In genomic region chr12:81751116-81751515, GRCm38 (mm10) we compare ENCODE assay signal across 17 mouse cellular contexts. TPM values are rescaled to one million over a fixed set of nuclear protein-coding genes. Genes with fewer than 3 reads are reported as not detected.
A peak's percentile ranks its signal among the peaks of the same experiment; 100 is the strongest.
DNase-seq lines count a peak whose midpoint lies in the region; ATAC-seq and TF ChIP-seq lines count a peak whose summit lies in the region.
"Had no signal": no experiment of that assay in that cellular context is flagged by ENCODE, and none has a peak within 500 bp of the region (broad histone marks: within the 10 kb centered on the region; RNA-seq: fewer than 3 reads in every experiment).

No protein-coding gene starts in this region.

- peaks cover 23% of the 10 kb centered on the region for H3K4me1 ChIP-seq in liver, postnatal 0 days (ENCODE audit: insufficient read depth)
- H3K4me1 ChIP-seq in neural tube, embryonic 15.5 days, result peaks cover 17% of the 10 kb centered on the region
- H3K4me1 ChIP-seq: heart, embryonic 12.5 days; liver, embryonic 13.5 days had no signal

- no peaks in the 10 kb centered on the region for H3K27me3 ChIP-seq in liver, postnatal 0 days (ENCODE audit: insufficient read depth, low read length)
- H3K27me3 ChIP-seq in neural tube, embryonic 15.5 days (replicated peaks), result no peaks in the 10 kb centered on the region
- H3K27me3 ChIP-seq: embryonic facial prominence, embryonic 15.5 days; heart, embryonic 12.5 days; liver, embryonic 13.5 days had no signal

- no peaks in the 10 kb centered on the region for H3K36me3 ChIP-seq in liver, postnatal 0 days (replicated peaks; ENCODE audit: insufficient read depth, low read length)
- H3K36me3 ChIP-seq in neural tube, embryonic 15.5 days, result no peaks in the 10 kb centered on the region
- H3K36me3 ChIP-seq: embryonic facial prominence, embryonic 15.5 days; heart, embryonic 12.5 days; hindbrain, embryonic 10.5 days; liver, embryonic 13.5 days had no signal

- no peak for DNase-seq in liver, postnatal 0 days
- DNase-seq in liver, result no peak
- DNase-seq in naive thymus-derived CD4-positive, alpha-beta T cell, adult 2 months (ENCODE audit: low read depth), result peak; percentile 13
- DNase-seq in urinary bladder, postnatal 36 days (ENCODE audit: low spot score in 2 of 2), result no peak
- no peak for DNase-seq in layer of hippocampus, adult 11-12 months (ENCODE audit: low spot score)
- DNase-seq: gastrocnemius, adult 2 months; kidney, adult 11 months; liver, embryonic 13.5 days; spleen, adult 18-20 months; thymus, postnatal 14 days had no signal

- ATAC-seq in liver, postnatal 0 days, result no peak
- peak; percentile 54 for ATAC-seq in CD4-positive, CD25-positive, alpha-beta regulatory T cell, adult 4 months
- ATAC-seq in common myeloid progenitor, adult 5-6 weeks (replicated peaks; ENCODE audit: low read depth, poor library complexity, severe bottlenecking), result peak; percentile 56
- ATAC-seq in neural tube, embryonic 15.5 days (ENCODE audit: low FRiP score), result no peak
- ATAC-seq: forebrain, embryonic 14.5 days had no signal

- no peaks in the 10 kb centered on the region for H3K9me3 ChIP-seq in liver, postnatal 0 days (ENCODE audit: low read length)
- no peaks in the 10 kb centered on the region for H3K9me3 ChIP-seq in neural tube, embryonic 15.5 days (replicated peaks)
- H3K9me3 ChIP-seq: embryonic facial prominence, embryonic 15.5 days; heart, embryonic 12.5 days; hindbrain, embryonic 10.5 days; liver, embryonic 13.5 days had no signal

- 31% methylated on average over 4 of the region's 4 CpGs for WGBS in liver, postnatal 0 days (ENCODE audit: insufficient replicate concordance)
- WGBS in neural tube, embryonic 15.5 days, result 81% methylated on average over 4 of the region's 4 CpGs

- no peak overlapping the region for H3K4me3 ChIP-seq in liver, postnatal 0 days (ENCODE audit: low read depth, low read length)
- no peak overlapping the region for H3K4me3 ChIP-seq in neural tube, embryonic 15.5 days (replicated peaks)
- H3K4me3 ChIP-seq: embryonic facial prominence, embryonic 15.5 days; gastrocnemius, adult 2 months; heart, embryonic 12.5 days; hindbrain, embryonic 10.5 days; liver, embryonic 13.5 days had no signal

- peak overlapping the region; percentile 38; the same call in 1 of the 2 replicates for H3K4me2 ChIP-seq in liver, postnatal 0 days (ENCODE audit: low read depth, low read length)
- no peak overlapping the region for H3K4me2 ChIP-seq in neural tube, embryonic 15.5 days
- H3K4me2 ChIP-seq: embryonic facial prominence, embryonic 15.5 days; heart, embryonic 12.5 days; liver, embryonic 13.5 days had no signal

- H3K27ac ChIP-seq in liver, postnatal 0 days (ENCODE audit: low read depth), result peak overlapping the region; percentile 34
- H3K27ac ChIP-seq in neural tube, embryonic 15.5 days (replicated peaks), result no peak overlapping the region
- H3K27ac ChIP-seq: embryonic facial prominence, embryonic 15.5 days; gastrocnemius, adult 2 months; hindbrain, embryonic 10.5 days; liver, embryonic 13.5 days had no signal

- TF ChIP-seq CTCF in liver, postnatal 0 days (IDR thresholded peaks at IDR 0.05; ENCODE audit: low read depth), result no peak

- no peak for TF ChIP-seq EP300 in liver, postnatal 0 days (IDR thresholded peaks at IDR 0.05; ENCODE audit: low read depth)

- H3K9ac ChIP-seq in liver, postnatal 0 days (replicated peaks), result no peak overlapping the region
- no peak overlapping the region for H3K9ac ChIP-seq in neural tube, embryonic 15.5 days (replicated peaks)
- H3K9ac ChIP-seq: embryonic facial prominence, embryonic 15.5 days; heart, embryonic 12.5 days; liver, embryonic 13.5 days had no signal

RNA-seq across cellular contexts. Expression of gene Map3k9, which starts 29.9 kb away (rescaled TPM):
- 0.19 and 0.27 TPM in 2 replicates for polyA plus RNA-seq in liver, postnatal 0 days (2015; fragmentation: Nextera tagmentation; extraction: Ambion mirVana)
- under 1 TPM; 0.19 to 0.22 TPM for polyA plus RNA-seq in CD4-positive, CD25-positive, alpha-beta regulatory T cell, adult 4 months (2017; shearing (Covaris generic))
- total RNA-seq in common myeloid progenitor, adult 5-6 weeks (2017), result 0.34 and 0.91 TPM in 2 replicates
- 10.2 and 11.5 TPM in 2 replicates for polyA plus RNA-seq in neural tube, embryonic 15.5 days (2015; fragmentation: Nextera tagmentation; extraction: Ambion mirVana)

Comparison
In these comparisons a context has a peak if more than half of its experiments do, and no peak if none do; other contexts are left out.
1. ATAC-seq: peak in CD4-positive, CD25-positive, alpha-beta regulatory T cell, adult 4 months (single experiment) and common myeloid progenitor, adult 5-6 weeks (single experiment); none in liver, postnatal 0 days (single experiment) and neural tube, embryonic 15.5 days (single experiment).